Mouse (Mus musculus) T-helper 1 cell (primary cell): ENCODE data around the gene Rgl1.
"Not testable (repeated sequence)": the region's sequence is repeated elsewhere in the genome, so short reads cannot be mapped to it uniquely, and the experiment has no call there.

Source experiments
- in situ Hi-C: fragments of 300-600 bp; cut with MboI, MseI; formaldehyde crosslinking; loops from one replicate; pipeline ENCODE4 v1.15.1; 2025; ENCODE audit warnings: high pct_unique_total_duplicates

The Rgl1 gene

DNA sequence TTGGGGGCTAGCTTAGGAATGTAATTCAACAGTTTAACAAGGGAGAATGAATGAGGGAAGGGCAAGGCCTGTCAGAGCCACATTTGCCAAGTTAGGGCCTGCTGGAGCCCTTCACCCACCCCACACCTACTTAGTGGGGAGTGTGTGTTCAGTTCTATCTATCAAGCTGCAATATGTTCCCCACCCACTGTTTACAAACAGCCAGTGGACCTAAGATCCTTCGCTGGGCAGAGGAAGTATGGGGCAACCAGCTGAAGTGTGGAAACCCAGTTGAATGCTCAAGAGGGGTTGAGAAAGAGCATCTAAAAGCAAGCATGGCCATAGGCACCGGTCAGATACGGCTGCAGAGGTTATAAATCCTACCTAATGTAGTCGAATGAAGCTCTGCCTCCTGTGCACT, 20.8 kb upstream of the Rgl1 start:
- in situ Hi-C loops, result no loop called here

DNA sequence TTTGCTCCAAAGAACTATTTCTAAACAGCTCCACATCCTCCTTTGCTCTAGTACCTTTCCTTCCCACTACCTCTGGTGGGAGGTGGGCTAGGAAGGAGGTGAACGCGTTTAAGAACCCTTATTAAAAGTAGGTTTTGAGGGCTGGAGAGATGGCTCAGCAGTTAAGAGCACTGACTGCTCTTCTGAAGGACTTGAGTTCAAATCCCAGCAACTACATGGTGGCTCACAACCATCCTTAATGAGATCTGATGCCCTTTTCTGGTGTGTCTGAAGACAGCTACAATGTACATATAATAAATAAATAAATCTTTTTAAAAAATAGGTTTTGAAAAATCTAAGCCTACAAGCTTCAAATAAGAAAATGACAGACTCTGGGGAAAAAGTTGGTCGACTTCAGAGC, 19.3 kb upstream of the Rgl1 start:
- in situ Hi-C loops, result not testable (repeated sequence)

DNA sequence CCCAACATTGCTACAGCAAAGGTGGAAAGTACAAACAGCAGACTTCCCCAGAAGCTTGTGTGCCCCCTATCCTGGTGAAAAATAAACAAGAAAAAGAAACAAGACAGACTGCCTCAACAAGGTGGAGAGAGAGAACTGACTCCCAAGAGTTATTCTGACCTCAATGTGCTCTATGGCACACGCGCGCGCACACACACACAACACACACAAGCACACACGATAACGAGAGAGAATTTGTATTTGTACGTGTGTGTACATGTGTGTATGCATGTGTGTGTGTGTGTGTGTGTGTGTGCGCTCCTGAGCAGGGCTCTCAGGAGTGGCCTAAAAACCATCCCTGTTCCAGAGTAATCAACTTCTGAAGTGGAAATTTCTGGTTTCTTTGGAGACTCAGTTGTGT, 18.5 kb upstream of the Rgl1 start:
- in situ Hi-C loops, result no loop called here

DNA sequence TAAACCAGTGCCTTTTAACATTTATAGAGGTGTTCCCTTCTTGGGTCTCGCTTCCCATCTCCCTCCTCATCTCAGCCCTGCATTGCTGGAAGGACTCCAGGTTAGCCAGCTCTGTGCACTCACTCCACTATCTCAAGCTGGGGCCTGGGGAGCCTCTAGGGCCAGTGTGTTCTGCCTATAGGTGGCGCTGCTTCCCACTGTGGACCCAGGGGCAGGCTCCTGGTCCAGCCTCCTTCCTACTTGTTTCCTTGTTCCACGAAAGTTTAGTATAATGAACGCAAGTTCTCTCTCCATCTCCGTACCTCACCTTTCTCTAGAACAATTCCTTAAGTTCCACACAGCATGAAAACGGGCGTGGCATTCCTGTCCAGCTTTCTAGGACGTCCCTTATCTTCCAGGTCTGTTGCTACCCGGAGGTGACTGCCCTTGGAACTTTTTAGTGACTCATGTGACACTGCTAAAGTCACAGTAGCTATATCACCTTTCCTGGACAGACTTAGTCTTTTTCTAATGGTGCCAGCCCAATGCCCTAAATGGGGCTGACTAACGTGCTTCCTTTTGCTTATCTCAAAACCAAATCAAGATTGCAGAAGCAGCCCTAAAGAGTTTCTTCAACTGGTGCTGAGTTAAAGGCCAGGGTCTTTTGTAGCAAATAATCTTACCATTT, 13.1 kb upstream of the Rgl1 start:
- in situ Hi-C loops, result no loop called here

DNA sequence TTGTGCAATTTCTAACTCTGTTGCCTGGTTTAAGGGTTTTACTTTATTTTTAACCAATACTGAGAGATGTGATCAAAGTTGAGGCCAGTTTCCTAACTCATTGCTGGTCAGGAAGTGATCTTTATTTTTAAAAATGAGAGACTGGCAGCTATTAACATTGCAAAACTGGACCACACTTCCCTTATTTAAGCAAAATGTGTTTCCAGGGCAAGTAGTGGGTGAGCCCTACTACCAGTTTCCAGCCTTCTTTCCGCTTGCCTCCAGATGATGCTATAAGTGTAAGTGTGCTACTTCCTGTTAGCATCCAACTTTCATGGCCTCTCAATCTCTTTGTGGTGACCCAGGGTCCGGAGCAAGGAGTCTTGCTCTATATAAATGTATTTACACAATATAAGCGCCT, 8.4 kb upstream of the Rgl1 start:
- in situ Hi-C loops, result not testable (repeated sequence)

DNA sequence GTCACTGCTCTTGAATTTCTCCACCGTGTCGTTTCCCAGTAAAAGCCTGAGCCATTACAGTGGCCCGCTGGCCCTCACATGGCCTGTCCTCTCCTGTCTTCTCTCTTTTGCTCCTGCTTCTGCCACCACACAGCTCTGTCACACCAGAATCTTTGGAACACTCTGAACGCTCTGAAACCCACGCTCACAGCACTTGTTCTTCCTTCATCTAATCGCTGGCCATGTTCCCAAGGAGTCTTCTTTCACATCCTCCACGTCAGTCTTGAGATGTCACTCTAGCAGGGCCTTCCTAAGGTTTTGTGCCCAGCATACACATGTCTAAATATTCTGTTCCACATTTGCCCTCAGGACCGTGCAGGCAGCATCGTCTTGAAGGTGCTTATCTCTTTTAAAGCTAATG, 4.9 kb upstream of the Rgl1 start:
- in situ Hi-C loops, result no loop called here

DNA sequence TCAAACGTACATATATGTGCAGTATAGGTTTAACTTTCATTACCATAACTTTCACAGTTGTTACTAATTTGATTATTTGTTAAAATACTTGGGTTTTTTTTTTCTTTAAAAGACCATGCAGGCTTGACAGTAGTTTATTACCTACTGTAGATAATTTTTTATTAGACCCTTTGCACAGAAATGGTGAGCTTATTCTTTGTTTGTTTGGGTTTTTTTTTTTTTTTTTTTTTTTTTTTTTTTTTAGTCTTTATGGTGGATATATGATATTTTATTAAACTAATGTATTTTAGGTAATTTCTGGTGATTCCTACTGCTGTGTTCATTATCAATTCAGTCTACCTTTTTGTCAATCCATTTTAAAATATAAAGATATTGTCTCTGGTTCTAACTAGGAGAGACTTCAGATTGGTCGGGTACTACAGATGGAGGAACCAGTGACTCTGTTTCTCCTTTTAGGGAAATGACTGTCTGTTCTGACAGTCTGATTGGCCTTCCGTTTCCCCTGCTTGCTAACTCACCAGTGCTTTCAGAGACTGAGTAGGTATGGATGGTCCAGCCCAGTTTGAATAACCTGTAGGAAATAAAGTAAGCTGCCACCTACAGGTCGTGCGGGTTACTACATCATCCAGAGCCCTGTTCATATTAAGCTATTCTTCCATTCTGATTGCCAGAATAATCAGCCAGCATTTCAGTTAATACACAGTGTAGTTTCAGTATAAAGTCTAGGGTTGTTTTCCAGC, 1.8 kb upstream of the Rgl1 start:
- in situ Hi-C loops, result no loop called here

DNA sequence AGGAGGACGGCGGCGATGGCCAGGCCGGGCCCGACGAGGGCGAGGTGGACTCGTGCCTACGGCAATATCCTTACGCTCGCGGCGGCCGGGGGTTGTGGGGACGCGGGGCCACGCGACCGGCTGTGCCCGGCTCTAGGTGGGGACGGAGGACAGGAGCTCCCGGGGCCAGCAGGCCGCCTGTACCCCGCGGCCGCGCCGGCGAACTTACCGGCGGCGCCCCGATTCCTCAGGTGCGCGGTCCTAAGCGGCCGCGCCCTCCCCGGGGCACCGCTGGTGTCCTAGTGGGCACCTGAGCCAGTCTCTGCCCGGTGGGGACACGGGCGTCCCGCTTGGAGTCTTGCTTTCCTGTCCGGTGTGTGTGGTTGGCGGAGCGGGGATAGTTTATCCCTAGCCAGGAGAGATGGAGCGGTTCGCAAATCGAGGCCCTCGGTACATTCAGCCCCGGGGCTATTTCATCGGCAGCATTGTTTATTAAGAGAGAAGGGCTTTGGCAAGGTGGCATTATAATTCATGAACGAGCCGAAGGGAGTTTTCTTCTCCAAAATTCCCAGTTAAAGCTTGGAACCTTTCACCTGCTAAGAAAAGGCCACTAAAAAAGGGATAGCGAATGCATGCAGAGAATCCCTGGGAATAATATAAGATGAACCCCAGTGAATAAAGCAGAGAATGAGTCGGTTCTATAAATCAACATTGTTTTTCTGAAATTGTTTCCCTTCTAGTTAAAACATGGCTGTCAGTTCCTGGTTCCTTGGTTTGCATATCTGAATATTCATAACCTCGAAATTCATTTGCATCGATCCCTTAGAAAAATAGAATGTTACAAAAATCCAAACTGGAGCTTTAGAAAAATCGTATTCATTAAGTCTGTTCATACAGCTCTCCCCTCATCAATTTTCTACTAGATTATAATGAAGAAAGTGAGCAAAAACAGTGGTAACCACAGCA, 925 bp upstream of the Rgl1 start:
- in situ Hi-C loops, result no loop called here

DNA sequence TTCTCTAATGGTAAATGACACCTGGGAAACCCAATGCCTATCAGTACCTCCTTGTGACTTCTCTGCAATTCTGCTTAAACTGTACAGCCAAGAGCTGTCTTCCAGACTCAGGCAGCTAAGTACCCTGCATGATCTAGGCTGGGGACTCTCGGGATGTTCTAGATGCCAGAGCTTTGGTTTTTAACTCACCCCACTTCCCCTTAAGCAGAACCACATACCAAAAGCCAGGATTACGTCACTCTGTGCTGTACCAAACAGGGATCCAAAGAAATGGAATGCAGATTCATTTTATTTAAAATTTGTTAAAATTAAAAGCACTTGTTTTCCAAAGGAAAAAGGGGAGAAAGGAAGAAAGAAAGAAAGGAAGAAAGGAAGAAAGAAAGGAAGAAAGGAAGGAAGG, 4.4 kb downstream of the Rgl1 start:
- in situ Hi-C loops, result no loop called here

DNA sequence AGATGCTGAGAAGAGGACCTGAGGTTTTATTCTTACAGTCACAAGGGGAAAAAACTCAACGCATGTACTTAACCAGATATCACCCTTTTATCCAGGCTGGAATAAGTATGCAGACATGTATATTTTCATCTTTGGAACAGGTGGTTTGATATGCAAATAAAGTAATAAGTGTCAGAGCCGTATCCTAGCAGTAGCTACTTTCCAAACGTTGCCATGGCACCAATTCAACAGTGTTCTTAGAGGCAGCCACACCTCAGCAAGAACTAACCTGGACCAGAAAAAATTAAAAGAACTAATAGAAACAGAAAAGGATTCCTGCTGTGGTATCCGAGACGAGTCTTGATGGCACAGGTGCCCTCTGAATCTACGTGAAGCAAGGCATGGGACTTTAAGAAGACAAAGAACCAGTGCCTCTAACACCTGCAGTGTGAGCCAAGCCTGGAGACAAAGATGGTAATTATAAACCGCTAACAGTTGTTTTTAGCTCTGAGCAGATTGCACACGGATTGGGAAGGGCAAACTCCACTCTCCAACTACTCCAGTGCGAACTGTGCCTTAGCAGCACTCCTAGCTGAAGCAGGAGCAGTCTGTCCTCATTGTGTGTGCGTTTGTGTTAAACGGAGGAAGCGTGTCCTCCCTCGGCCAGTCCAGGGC, 15.7 kb downstream of the Rgl1 start, which contains the start of gene Apobec4:
Gene Apobec4, plus strand, starts transcription at position 240 of the 654 bp plus-strand sequence.
- in situ Hi-C loops, result no loop called here

DNA sequence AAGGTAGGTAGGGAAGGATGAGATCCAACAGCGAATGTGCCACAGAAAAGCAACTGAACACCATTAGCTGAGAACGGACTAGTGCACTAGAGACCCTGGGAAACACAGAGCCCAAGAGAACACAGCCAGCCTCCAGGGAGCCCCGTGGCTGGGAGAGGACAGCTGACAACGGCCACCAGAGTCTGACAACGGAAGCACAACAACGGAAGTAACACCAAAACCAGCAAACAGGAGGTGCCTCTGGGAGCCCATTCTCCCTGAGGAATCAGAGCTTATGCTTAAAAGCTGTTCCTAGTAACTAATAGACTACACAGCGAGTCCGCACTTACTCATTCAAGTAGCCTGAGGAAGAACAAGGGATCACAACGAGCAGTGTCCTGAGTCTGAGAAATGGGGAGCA, 16.9 kb downstream of the Rgl1 start:
- in situ Hi-C loops, result loop anchor here (5.0 kb wide), 1 partner anchor 222 kb away; no protein-coding TSS in a partner anchor

DNA sequence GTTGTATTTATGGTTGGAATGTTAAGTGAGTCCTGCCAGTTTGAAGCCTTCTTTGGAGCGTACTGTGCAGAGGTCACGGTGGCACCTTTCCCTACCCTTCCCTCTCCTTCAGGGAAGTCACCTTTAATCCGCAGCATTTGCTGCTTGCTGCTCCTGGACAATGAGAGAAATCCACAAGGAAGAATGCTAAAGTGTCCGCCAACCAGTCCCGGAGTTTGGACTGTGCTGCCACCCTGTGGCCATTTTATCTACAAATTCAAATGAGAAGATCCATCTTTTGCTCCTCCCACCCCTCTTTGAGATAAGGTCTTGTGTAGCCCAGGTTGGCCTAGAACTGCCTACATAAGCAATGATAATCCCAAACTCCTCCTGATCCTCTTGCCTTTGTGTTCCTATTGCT, 19.7 kb downstream of the Rgl1 start:
- in situ Hi-C loops, result loop anchor here (5.0 kb wide), 1 partner anchor 219 kb away; no protein-coding TSS in a partner anchor

DNA sequence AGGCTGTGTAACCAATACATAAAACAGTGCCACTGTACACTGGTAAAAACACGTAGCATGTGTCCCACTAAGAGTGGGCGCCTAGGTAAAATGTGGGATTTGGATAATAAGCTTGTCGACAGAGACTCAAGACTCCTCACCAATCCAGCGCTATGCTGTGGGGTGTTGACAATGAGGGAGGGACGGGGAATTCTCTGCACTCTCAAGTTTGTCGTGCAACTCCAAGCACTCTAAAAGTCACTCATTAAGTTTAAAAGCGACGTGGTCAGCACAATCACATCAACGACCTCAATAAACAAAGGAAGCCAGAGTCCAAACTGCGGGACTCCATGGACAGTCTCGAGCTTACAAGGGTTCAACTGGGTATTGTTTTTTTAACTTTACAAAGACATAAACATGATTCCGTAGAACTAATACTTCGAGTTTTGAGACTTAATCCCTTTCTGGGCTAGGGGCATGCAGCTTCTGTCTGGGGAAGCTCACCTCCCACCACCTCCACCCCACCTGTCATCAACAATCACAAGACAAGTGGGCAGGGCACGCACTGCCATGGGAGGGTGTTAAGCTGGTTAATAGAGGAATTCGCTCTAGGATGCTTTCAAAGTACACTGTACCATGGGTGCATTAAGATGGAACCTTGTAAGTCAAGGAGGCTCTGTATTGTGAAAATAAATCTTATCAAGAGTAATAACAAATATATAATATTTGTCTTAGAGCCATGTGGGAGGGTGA, 22.9 kb downstream of the Rgl1 start:
- in situ Hi-C loops, result no loop called here

DNA sequence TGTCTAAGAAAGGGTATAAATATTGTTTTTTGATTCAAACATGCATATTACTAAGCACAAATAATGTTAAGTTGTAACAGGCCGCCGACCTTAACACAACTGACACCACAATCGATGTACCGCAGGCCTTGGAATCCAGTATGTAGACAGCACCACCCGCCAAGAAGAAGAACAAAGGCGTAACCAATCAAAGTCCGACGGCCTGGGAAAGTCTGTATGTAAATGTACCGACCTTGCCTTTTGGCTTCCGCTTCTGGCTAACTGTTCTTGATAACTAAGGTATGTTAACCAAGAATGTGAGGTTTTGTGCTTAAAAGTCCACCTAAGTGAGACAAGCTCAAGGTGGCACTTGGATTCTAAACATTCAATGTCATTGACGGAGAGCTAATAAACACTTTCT, 26.8 kb downstream of the Rgl1 start:
- in situ Hi-C loops, result no loop called here

DNA sequence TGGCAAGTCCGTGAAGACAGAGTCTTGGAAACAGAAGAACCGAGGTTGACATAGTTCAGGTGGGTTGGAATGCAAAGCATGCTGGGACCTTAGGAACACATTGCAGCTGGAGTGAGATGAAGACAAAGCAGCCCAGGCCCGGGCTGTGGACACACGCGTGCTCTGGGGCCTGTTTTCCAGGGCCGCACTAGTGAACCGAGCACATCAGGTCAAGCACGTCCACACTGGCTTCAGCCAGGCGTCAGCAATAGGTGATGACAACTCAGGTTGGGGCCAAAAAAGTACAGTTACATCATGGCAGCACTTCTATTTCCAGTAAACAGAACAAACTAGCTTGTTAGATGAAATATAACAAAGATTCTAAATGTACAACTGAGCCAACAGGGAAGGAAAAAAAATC, 27.4 kb downstream of the Rgl1 start:
- in situ Hi-C loops, result no loop called here

DNA sequence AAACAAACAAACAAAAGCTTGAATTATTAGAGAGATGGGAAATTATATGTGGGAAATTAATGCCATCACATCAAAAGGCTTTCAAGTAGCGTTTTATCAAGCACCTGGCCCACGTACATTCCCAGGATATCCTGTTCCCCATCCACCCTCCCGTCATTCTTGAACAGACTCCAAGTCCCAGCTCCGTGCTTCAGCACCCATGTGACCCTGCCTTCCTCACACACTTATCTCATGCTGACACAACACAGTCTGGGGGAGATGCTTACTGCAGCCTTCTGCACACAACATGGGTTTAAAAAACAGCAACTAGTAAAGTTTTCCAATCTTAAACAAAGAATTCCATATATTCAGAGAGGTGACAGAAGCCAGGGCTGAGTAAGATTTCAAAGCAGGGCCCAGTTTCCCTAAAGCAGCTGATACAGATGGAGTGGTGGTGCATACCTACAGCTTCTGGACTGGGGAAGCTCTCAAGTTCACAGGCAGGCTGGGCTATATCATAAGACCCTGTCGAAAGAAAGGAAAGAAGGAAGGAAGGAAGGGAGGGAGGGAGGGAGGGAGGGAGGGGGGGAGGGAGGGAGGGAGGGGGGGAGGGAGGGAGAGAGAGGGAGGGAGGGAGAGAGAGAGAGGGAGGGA, 38.4 kb downstream of the Rgl1 start:
- in situ Hi-C loops, result no loop called here

DNA sequence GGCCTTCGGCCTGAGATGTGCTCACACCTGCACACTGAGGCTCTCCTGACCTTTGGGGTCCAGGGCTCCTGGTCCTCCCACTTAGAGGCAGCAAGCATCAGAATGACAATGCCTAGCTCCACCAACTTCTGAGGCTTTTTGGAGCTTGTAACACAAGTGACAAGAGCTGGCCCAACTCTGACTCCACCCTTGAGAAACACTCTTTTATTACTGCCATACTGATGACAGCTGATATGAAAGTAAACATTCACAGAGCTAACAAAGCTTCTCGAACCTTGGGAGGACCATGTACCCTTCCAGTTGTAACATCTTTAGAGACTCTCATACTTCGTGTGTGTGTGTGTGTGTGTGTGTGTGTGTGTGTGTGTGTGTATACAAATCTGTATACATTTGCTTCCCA, 40.1 kb downstream of the Rgl1 start:
- in situ Hi-C loops, result no loop called here

DNA sequence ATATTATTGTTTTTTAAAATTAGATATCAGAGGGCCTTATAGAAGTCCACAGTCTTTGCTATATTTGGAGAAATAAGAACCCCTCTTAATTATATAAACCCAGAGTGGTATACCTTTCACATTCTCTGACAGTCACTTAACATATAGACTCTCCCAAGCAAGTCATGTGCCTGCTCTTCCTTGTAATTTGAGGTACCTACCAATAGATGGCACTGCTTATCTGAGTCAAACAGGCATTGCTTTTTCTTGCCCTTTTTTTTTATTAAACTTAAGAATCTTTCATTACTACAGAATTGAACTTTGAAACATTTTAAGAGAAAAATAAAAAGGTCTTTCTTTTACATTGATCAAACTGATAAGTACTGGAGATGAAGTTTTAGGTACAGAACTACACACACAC, 41.9 kb downstream of the Rgl1 start:
- in situ Hi-C loops, result no loop called here

DNA sequence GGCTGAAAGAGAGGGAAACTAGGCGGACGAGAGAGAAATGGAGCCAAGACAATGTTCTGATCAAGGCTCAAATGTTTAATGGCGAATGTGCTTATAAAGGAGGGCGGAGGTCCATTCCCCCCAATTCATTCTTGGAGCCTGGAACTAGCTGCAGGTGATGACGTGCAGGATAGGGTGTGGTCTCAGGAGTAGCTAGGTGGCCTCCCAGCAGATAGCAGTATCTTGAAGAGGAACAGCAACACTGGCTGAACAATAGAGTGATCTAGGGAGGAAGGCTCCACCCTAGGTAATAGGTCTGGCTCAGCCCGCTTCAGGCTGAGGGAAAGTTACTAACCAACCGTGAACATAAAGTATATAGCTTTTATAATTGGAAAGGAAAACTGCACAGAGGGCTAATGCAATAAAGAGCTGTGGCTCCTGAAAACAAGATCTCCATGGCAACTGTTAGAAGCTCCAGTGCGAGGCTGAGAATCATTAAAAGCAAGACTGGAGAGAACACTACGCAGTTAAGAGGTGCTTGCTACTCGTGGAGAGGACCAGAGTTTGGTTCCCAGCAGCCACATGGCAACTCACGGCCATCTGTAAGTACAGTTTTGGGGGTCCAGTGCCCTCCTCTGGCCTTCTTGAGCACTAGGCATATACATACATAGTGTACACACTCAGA, 44.5 kb downstream of the Rgl1 start:
- in situ Hi-C loops, result no loop called here

DNA sequence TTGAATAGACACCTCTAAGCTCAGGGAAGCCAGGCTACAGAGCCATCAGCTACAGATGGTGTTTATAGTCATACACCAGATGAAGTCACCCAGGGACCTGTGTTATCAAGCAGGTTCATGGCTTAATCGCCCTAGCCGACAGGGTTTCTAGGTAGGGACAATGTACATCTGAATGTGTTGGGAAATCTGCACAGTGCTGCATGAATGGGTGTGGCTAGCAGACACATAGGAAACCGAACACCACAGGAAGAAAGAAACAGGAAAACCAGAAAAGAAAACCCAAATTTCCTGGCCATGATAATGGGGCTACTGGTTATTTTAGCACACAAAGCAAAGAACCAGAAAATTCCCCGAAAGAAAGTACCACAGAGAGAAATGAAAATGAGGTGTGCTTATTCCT, 45.2 kb downstream of the Rgl1 start:
- in situ Hi-C loops, result no loop called here
